Mouse (Mus musculus) cerebellum, adult 2 months (tissue): ENCODE results near the gene Unc5b.

Experiments
- CTCF ChIP-seq: fragments of 200-500 bp; IDR thresholded peaks from 2 replicates; pipeline ENCODE4 v1.5.1; 2011; ENCODE audit warnings: low read depth, mild to moderate bottlenecking, control low read depth, low read length, moderate library complexity, borderline replicate concordance; ENCODE audit not compliant: insufficient read depth
- POLR2A ChIP-seq: fragments of 200-500 bp; IDR thresholded peaks from 2 replicates; pipeline ENCODE4 v1.6.1; 2011; ENCODE audit warnings: low read length, control low read depth, borderline replicate concordance; ENCODE audit not compliant: insufficient read depth

- TF ChIP-seq POLR2A (no peak), CTCF (no peak)
Observed at GRCm38 (mm10) chr10:60724496-60724895, 106.9 kb downstream of the Unc5b start.
